Mouse (Mus musculus) right cerebral cortex, postnatal 10 days (tissue): ENCODE measurements around the gene Ooep.
A peak's percentile ranks its signal among the peaks of the same experiment; 100 is the strongest.

ENCODE experiments used
- DNase-seq, 2 experiments: peaks; one replicate each; pipeline ENCODE4 v3.0.0; 2021; ENCODE audit warnings: low spot score in 2 of 2

Ooep gene

GRCm38 (mm10) chr9:78378113-78378785, at the start of gene Ooep:
Gene Ooep (minus strand): TSS chr9:78378725.
- DNase-seq: peak; percentile 64 to 71

DNA sequence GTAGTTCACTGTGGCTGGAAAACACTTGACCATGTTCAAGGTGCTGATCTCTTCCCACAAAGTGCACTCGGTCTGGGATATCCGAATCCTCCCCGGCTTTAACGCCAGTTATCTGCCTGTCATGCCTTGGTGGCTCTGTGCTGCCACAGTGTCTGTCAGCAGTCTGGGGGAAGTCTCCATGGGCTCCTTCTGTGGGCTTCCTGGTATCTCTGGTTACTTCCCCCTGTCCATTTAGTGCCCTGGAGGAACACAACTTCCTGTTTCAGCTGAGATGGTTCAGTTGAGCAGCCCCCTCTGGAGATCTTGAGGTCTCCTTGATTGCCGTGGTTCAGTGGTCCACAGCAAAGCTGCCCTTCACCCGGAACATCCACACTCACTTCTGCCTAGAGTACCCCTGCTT, 49.7 kb upstream of the Ooep start:
- peak in 1 of 2 experiments; percentile 19 for DNase-seq

- DNase-seq: peak in 1 of 2 experiments; percentile 27
These were observed 48.8 kb upstream of the Ooep start for GRCm38 (mm10) chr9:78427362-78427781.

DNA sequence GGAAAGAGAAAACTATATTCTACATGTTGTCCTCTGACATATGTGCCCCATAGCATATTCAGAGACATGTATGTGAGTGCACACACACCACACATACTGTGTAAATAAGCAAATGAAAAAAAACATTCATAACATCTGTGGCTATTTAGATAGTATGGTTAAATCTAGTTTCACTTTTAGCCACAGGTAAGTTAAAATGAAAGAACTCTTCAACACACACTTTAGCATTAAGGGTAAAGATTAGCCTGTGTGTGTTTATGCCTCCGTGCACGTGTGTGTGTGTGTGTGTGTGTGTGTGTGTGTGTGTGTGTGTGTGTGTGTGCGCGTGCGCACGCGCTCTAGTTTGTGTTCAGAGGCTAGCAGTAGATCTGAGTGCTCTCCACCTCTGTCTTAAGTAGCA, 23.1 kb upstream of the Ooep start:
- DNase-seq: no peak

GRCm38 (mm10) chr9:78400570-78400969, 22.0 kb upstream of the Ooep start:
- no peak for DNase-seq

- no peak for DNase-seq
These were observed 18.0 kb upstream of the Ooep start for GRCm38 (mm10) chr9:78396517-78396916.

DNA sequence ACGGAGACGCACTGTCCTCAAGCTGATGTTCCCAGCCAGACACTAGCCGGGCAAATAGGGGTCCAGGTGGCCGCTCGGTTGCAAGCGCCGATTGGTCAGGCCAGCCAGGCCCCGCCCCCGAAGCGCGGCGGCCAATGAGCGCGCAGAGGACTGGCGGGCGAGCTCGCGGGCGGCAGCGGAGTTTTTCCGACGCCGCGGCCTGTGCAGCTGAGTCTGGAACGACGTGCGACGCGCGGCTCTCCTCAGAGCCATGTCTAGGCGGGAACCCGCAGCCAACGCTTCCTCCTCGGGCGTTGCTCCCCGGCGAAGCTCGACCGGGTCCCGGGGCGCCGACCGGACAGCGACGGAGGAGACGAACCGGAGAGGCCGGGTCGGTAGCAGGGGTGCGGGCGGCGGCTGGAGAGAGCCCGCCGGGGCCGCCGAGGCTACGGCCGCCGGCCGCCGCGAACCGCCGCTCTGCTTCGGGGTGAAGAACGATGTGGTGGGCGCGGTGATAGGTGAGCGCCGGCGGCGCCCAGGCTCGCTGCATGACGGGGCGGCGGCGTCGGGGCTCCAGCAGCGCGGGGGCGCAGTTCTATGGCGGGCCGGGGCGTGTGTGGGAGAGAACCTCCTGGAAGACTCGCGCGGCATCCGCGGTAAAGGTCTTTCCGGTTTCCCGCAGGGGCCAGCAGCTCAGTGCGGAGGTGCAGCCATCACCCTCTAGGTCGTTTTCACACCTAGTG, 17.3 kb upstream of the Ooep start, which contains the start of gene Ddx43:
Ddx43 (plus strand) TSS at position 148 of the 722 bp plus-strand sequence.
- DNase-seq: peak; percentile 54 to 58

DNA sequence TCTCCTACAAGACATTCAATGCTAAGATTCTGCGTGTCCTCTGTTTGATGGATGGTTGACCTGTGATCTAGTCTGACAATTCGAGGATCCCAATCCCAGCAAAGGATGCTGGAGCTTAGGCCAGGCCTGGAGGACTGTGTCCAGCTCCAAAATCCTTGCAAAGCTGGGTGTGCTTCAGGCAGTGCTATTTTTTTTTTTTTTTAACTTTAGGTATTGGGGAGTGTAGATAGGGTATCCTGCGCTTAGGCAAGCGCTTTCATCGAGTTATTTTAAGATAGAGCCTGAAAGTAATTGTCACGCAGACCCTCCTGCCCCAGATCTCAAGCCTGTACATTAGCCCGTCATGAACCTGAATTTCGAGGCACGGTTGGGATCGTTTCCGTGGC, 16.7 kb upstream of the Ooep start:
- DNase-seq: no peak

GRCm38 (mm10) chr9:78394602-78395001, 16.1 kb upstream of the Ooep start:
- DNase-seq: no peak

DNA sequence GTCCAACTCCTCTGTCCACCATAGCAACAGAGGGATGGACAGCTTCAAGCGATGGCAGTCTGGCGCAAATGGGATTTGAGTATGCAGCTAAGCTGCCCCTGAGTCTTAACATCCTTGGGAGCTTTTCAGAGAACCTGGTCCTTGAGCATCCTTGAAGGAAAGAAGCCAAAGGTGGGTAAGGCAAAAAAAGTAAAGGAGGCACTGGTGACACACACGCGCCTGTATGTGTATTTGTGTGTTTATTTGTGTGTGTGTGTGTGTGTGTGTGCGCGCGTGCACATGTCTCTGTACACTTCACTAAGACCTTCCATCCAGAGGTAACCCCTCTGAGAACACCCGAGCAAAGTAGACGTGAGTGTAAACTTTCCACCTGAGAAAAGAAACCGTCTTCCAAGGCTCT, 15.2 kb upstream of the Ooep start:
- no peak for DNase-seq

DNA sequence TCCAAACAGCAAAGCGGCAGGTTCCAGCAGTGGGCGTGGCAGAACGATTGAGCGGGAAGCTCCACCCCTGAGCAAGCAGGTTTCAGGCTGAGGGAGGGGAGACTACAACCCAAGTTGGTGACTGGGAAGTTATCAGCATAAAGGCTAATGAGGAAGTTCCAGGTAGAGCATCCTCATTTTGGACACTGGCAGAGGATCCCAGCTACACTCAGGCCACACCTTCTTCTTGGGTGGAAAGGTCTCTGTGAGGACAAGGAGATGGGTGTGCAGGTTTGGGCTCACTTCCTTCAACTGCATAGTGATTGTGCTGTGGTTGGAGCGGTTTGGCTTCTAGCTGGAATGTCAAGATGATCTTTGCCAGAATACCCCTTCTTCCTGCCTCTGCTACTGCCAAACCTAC, 11.5 kb upstream of the Ooep start:
- DNase-seq: no peak

GRCm38 (mm10) chr9:78386947-78387346, 8.4 kb upstream of the Ooep start:
- DNase-seq: no peak

- DNase-seq: no peak
These were observed 7.4 kb upstream of the Ooep start for GRCm38 (mm10) chr9:78385893-78386292.

- DNase-seq: no peak
These were observed 979 bp downstream of the Ooep start for GRCm38 (mm10) chr9:78377546-78377945.

GRCm38 (mm10) chr9:78375486-78375885, 3.0 kb downstream of the Ooep start:
- no peak for DNase-seq

DNA sequence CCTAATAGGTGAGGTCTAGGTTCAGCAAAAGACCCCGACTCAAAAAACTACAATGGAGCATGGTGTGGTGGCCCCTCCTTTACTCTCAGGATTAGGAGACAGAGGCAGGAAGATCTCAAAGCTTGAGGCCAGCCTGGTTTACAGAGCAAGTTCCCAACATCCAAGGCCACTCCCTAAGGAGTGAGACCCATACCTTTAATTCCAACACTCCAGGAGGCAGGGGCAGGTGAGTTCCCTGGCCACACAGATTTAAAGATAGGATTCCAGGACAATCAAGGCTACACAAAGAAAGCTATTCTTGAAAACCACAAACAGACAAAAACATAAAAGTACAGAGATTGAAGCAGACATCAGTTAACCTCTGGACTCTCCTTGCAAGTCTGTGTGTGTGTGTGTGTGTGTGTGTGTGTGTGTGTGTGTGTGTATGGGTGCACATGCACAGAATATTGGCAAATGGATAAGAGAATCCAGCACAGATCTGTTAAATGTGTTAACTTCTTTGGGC, 3.6 kb downstream of the Ooep start:
- DNase-seq: no peak

GRCm38 (mm10) chr9:78374397-78374796, 4.1 kb downstream of the Ooep start:
- DNase-seq: no peak

DNA sequence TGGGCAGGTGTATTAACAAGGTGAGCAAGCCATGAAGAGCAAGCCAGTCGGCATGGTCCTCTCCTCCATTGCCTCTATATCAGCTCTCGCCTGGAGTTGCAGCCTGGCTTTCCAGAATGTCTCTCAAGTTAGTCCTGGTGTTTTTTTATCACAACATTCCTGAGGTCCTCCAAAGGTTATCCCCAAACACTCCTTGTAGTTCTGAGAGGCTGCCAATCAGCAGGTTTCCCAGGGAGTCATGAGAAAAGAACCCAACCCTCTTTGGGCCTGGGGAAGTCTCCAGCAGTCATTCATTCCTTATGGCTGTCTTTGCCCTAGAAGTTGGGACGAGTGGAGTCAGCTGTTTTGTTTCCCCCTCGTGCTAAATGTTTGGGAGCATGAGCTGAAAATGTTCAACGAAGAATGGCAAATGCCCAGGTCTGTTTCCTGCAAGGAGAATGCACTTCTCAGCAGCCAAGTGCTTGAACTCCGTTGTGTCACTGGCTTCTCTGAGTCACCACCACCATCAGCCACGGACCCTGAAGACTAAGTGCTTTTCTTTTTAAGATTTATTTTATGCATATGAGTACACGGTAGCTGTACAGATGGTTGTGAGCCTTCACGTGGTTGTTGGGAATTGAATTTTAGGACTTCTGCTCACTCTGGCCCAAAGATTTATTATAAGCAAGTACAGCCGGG, 5.6 kb downstream of the Ooep start:
- DNase-seq: no peak

DNA sequence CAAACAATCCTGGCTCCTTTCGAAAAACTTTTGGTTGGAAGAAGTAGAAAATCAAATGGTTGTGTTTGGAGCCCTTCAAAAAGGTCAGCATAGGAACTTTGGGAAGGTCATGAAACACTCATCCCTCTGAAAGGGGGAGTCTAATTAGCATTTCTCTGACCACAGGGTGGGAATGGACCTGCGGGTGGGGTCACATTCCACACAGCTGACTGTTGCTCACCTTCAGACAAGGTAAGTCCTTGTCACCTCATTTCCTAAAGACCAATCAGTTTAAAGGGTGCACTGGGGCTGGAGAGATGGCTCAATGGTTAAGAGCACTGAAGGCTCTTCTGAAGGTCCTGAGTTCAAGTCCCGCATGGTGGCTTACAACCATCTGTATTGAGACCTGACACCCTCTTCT, 7.1 kb downstream of the Ooep start:
- no peak for DNase-seq

- DNase-seq: no peak
These were observed 8.7 kb downstream of the Ooep start for GRCm38 (mm10) chr9:78369786-78370185.

DNA sequence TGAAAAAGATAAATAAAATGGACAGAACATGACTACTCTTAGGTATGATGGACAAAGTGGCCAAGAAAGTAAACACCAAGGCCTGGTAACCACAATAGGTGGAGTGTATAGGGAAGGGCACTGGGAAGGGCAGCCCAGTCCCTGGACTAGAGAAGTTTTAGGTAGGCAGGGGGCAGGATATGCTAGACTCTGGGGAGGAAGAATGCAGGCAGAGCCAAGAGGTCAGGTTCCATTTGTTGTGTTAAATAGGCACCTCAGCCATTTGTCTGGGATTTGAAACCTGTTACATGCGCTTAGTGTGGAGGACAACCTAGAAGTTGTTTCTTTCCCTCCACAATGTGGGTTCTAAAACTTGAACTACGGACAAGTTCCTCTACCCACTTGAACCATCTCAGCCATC, 9.2 kb downstream of the Ooep start:
- DNase-seq: no peak

GRCm38 (mm10) chr9:78368671-78369293, 9.7 kb downstream of the Ooep start:
- DNase-seq: no peak
